Mouse (Mus musculus) frontal cortex, postnatal 36 days (tissue): ENCODE results near the gene Wdpcp.

Experiments
- DNase-seq, 2 experiments: peaks; one replicate each; pipeline ENCODE4 v3.0.0; 2022; ENCODE audit warnings: low spot score in 2 of 2

The Wdpcp gene

GRCm38 (mm10) chr11:21569456-21570108, 2.5 kb upstream of the Wdpcp start:
- peak; percentile 48 to 75 for DNase-seq

GRCm38 (mm10) chr11:21570109-21570474, 1.9 kb upstream of the Wdpcp start:
- no peak for DNase-seq

GRCm38 (mm10) chr11:21570973-21571372, 1.1 kb upstream of the Wdpcp start:
- DNase-seq: peak; percentile 46 to 80

GRCm38 (mm10) chr11:21581472-21581871, 9.4 kb downstream of the Wdpcp start:
- DNase-seq: no peak

- DNase-seq: no peak
Observed at GRCm38 (mm10) chr11:21583286-21583685, 11.3 kb downstream of the Wdpcp start.

GRCm38 (mm10) chr11:21602497-21602896, 30.5 kb downstream of the Wdpcp start:
- DNase-seq: no peak

GRCm38 (mm10) chr11:21615915-21616314, 43.9 kb downstream of the Wdpcp start:
- DNase-seq: no peak

GRCm38 (mm10) chr11:21634171-21634907, 62.3 kb downstream of the Wdpcp start:
- no peak for DNase-seq

- no peak for DNase-seq
Observed at GRCm38 (mm10) chr11:21638341-21638740, 66.3 kb downstream of the Wdpcp start.

- no peak for DNase-seq
Observed at GRCm38 (mm10) chr11:21639534-21639933, 67.5 kb downstream of the Wdpcp start.

- no peak for DNase-seq
Observed at GRCm38 (mm10) chr11:21644231-21644630, 72.2 kb downstream of the Wdpcp start.

GRCm38 (mm10) chr11:21646136-21646535, 74.1 kb downstream of the Wdpcp start:
- DNase-seq: no peak

GRCm38 (mm10) chr11:21658985-21659384, 87.0 kb downstream of the Wdpcp start:
- DNase-seq: peak; percentile 16 to 57

GRCm38 (mm10) chr11:21677034-21677433, 105.0 kb downstream of the Wdpcp start:
- no peak for DNase-seq

GRCm38 (mm10) chr11:21688441-21688840, 116.4 kb downstream of the Wdpcp start:
- DNase-seq: peak; percentile 36 to 40

GRCm38 (mm10) chr11:21690730-21691129, 118.7 kb downstream of the Wdpcp start:
- no peak for DNase-seq

GRCm38 (mm10) chr11:21694087-21694486, 122.1 kb downstream of the Wdpcp start:
- no peak for DNase-seq

GRCm38 (mm10) chr11:21697642-21698041, 125.6 kb downstream of the Wdpcp start:
- DNase-seq: no peak

GRCm38 (mm10) chr11:21713508-21713907, 141.5 kb downstream of the Wdpcp start:
- peak in 1 of 2 experiments; percentile 9 for DNase-seq

- DNase-seq: no peak
Observed at GRCm38 (mm10) chr11:21714065-21714464, 142.0 kb downstream of the Wdpcp start.

GRCm38 (mm10) chr11:21726329-21726728, 154.3 kb downstream of the Wdpcp start:
- no peak for DNase-seq

GRCm38 (mm10) chr11:21729056-21729455, 157.0 kb downstream of the Wdpcp start:
- no peak for DNase-seq

GRCm38 (mm10) chr11:21729961-21730360, 157.9 kb downstream of the Wdpcp start:
- DNase-seq: no peak
